Mouse (Mus musculus) right cerebral cortex, postnatal 10 days (tissue): Measurements from ENCODE around the gene Camk2g.

ENCODE experiments used
- DNase-seq, 2 experiments: peaks; one replicate each; pipeline ENCODE4 v3.0.0; 2021; ENCODE audit warnings: low spot score in 2 of 2

Camk2g gene

DNA sequence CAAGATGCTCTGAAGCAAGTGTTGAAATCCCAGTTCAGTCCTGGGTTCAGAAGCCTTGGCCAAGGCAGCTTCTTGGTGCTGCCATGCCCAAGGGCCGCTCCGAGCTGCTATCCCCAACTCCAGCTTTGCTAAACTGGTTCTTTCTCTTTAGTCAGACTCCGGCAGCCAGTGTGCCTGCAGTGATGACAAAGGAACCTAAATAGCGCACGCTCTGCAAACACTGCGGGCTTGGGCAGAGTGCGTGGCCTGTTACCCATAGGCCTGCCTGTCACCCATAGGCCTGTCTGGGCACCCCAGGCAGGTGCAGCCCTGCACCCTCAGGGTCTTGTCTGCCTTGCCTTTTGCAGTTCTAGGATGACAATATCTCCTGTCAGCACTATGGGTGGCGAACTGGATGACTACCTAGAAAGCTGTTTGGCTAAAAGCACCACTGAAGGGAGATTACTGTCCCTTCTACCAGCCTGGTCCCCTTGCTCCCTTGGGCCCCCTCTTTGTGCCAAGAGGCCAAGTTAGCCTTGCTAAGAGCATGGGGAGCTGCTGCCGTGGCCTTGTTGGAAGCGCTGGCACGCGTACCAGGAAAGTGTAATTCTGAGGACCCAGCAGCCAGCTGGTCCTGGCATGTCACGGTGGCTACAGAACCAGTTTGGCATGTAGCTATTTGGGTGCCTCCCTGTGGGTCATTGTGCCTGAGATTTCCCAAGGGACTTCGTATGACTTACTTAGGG lies 12.4 kb upstream of the Camk2g start:
- DNase-seq: no peak

DNA sequence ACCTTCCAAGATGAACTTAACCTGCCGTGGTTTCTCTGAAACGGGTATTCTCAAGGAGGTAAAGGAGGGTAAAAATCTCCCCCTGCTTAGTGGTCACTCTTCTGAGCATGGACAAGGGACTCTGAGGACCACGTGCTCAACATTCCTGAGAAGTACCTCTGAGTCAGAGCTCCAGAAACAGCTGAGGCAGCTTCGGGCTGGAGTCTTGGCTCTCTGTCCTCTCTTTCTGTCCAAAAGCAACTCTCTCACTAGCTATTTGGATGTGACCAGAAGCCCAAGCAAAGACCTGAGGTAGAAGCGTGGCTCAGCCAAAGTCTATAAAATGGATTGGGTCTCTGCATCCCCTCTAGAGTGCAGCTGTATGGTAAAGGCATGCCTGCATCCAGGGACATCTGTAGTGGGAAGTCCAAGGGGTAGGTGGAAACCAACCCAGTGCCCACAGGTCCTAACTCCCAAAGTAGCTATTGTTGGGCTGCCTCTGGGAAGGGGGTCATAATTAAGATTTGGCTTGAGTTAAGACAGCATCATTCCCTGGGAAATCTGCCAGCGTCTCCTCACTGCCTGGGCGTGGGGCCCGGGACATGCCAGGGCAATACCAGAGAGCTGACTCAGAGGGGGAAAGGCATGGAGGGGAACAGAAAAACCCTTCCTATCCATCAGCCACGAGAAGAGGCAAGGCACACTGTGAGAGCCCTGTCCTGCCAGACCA lies 11.2 kb upstream of the Camk2g start:
- DNase-seq: peak; percentile 86 to 87

DNA sequence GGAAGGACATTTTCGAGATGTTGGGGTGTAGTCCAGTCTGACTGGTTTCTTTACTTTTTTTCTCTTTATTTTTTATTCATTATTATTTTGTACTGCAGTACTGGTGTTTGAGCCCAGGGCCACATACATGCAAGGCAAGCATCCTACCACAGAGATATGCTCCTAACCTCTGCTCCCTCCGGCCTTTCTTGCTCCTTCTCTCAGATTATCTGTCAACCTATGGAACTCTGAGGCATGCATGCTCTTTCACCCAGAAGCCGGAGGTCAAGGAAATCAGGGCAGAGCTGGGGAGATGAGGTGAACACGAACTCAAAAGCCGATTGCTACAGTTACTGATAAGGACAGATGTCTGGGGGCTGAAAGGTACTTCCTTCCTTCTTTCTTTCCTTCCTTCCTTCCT lies 10.6 kb upstream of the Camk2g start:
- no peak for DNase-seq

DNA sequence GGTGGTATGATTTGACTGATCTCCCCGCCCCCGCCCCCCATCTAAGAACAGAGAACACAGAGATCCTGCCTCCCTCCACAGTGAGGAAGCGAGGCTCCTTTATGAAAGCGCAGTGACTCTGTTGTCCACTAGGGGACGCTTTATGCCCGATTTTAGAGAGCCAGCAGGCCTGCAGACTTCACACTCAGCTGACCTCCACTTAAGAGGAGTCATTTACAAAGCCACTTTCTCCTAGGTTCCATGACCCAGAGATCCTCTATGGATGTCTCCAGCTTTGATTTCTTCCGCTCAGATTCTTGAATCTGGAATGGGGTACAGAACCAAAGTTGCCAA lies 9.7 kb upstream of the Camk2g start:
- DNase-seq: peak; percentile 65 to 78

DNA sequence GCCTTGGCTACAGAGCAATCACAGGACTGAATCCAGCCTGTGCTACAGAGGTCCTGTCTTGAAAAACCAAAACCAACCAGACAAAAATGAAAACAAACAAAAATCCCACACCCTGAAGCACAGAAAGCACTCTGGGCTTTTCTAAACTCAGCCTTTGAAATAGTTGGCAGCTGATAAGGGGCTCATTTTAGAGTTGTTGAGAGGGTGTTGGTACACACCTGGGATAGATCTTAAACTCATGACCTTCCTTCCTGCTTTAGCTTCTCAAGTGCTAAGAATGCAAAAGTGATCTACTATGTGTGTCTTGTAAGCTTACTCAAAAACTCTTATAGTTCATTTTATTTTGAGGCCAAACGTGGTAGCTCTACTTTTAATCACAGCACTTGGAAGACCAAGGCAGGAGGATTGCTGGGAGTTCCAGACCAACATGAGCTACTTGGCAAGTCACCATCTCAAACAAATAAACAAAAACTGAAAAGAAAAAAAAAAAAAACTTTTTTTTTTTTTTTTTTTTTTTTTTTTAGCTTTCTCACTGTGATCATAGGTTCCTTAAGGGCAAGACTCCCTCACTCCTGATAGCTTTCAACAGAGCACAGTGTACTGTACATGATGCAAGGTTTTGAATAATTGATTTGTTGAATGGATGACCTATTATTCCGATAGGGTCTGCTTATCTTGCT lies 9.2 kb upstream of the Camk2g start:
- DNase-seq: no peak

DNA sequence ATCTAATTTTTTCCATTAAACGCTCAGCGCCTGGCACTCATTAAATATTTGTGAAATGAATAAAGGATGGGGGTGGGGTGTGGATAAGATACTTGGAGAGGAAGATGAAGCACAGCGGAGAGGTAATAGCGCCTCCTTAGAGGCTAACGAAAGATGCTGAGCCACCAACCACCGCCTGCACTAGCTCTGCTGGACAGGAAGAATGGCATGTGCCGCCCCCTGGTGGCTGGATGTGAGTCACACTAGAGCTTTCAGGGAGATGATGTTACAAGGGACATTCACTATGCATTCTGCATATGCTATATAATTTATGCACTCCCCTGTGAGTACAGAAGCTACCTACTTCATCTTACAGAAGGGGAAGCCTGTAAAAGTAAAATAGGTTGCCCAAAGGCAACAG lies 4.9 kb upstream of the Camk2g start:
- DNase-seq: peak; percentile 80 to 91

DNA sequence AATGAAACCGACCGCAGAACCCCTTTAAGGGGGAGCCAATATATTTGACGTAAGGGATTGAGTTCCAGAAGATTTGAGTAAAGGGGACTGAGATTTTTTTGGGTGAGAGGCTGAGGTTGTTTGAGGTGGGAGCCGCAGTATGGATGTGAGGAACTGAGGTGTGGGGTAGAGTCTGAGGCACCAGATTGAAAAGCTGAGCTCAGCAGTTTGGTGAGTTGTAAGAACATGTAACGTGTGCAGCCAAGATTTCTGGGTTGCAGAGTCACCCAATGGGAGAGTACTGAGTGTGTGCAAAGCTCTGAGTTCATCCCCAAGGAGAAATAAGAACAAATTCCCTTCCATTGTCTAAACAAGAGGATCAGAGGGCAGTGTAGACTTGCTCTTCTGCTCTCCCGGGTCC lies 4.4 kb upstream of the Camk2g start:
- DNase-seq: no peak

DNA sequence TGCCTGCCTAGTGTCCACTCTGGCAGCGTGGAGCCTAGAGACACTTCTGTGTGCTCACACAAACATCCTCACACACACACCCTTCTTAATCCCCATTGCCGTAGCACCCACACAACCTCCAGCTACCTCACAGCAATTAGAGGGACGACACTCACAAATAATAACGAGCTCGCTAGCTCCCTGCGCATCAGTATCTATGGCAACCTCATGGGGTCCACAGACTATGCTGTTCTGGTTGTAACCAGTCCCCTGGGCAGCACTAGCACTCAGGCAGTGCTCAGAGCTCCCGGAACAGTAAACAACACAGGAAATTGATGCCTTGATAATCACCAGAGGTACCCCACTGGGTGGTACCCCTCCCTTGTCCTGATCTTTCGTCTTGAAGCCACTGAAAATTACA lies 2.8 kb upstream of the Camk2g start:
- DNase-seq: peak in 1 of 2 experiments; percentile 51

DNA sequence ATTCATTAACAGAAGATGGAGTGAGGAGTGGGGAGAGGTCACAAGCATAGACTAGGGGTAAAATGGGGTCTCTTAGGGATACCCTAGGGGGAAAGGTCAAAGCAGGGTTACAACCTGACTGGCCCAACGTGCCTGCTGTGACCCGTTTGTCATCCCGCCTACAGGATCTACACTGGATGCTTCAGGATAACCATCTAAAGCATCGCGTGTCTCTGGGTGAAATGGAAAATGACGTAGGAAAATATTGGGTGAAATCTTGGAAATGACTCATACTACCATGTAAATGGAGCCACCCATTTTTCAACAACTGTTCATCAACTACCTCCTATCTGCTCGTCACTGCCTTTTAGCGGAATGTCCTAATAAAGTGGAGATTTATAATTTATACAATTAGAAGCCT lies 2.3 kb upstream of the Camk2g start:
- no peak for DNase-seq

DNA sequence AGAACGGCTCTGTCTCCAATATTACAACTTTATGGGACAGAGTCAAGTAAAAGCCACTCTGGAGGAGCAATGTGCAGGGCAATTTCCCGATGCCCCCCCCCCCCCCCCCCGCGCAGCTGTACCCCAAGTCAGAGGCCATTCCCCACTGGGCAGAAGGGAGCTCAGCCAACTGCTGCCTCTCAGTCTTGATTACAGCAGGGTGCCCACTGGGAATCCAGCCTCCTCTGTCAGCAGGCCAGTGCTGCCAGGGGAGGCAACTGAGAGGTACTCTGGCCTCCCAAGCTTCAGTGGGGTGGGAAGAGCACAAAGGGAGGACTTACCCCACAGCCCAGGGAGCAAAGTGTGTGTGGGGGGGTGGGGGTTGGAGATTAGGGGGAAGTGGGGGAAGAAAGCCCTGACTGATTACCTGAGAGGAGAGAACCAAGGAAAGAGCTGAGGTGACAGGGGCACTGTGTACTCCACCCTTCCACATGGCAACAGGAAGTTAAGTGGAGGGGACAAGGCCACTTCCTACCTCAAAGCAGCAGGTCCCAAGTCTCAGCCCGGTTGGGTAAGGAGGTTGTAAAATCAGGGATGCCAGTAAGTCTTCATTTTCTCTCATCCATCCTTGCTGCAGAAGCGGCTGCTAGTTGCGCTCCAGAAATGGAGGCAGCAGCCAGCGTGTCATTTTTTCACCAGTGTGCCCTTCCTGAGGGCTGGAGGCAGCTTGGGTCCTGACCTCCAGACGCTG lies 1.7 kb upstream of the Camk2g start:
- DNase-seq: peak in 1 of 2 experiments; percentile 47

DNA sequence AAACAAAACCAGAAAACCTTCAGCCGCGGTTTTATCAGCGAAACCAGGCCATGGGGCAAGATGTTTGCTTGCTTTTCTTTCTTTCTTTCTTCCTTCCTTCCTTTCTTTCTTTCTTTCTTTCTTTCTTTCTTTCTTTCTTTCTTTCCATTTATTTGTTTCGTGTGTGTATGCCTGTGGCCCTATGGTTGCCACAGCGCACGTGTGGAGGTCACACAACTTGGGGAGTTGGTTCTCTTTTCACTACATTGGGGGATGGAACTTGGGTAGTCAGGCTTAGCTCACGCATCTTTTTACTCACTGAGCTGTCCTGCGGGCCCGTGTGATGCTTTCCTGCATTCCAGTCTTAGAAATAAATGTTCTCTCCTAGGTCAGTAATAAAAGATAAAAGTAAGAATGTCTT lies 701 bp upstream of the Camk2g start:
- DNase-seq: no peak

DNA sequence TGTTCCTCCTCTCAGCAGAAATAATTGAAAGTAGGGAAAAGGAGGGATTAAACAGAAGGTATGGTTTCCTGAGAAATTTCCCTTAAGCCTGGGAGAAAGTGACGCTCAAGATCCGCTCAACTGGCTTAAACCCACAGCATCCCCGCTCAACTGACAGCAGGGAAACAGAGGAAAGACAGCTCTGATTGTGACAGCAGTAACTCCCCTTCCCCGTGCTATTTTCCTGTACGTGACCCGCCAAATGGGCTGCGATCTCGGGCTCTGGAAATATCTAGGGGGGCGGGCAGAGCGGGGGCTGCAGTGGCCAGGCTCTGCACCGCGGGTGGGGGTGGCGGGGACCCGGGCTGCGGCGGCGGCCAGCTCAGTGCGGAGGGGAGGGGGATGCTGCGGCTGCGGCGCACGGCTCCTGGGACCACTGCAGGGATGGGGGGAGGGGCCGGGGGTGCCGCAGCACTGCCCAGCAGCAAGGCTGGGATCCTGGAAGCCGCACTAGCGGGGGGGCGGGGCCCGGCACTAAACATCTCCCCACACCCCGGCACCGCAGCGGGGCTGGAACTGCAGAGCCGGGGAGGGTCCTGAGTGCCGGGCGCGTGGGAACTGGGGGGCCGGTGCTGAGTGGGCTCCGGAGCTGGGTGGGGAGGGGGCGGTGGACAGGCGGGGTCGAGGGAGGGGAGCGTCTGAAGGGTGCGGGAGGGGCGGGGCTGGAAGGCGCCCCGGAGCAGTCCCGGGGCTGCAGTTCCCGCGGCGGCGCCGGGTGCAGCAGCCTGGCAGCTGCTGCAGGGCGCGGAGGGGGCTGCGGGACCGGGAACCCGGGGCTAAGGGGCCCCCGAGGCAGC lies 748 bp downstream of the Camk2g start:
- peak; percentile 66 to 71 for DNase-seq

DNA sequence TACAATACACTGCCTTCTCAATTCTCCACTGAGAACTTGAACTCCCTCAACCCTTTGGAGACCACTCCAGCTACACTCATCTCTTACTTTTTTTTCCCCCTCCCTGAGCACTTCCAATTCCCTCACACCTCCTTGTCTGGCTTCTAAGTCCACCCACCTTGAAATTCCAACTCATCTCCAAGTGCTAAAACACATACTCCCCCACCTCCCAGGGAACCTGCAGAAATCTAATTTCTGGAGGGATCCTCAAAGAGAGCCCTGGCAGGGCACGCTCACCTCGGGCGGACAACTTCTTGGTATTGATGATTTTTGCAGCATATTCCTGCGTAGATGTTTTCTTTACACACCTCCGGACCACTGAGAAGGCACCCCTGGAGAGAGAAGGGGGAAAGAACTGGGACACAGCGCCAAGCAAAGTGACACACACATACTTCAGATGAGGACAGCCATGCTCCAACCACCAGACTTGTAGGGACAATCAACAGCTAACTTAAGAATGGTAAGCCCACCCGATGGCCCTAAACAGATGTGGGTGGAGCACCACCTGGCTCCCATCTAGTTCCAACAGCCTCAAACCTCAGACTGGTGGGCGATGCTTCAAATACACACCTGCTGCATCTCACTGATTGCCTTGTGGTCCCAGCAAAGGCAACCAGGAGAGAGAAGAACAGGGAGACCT lies 1.5 kb downstream of the Camk2g start:
- DNase-seq: peak in 1 of 2 experiments; percentile 50

DNA sequence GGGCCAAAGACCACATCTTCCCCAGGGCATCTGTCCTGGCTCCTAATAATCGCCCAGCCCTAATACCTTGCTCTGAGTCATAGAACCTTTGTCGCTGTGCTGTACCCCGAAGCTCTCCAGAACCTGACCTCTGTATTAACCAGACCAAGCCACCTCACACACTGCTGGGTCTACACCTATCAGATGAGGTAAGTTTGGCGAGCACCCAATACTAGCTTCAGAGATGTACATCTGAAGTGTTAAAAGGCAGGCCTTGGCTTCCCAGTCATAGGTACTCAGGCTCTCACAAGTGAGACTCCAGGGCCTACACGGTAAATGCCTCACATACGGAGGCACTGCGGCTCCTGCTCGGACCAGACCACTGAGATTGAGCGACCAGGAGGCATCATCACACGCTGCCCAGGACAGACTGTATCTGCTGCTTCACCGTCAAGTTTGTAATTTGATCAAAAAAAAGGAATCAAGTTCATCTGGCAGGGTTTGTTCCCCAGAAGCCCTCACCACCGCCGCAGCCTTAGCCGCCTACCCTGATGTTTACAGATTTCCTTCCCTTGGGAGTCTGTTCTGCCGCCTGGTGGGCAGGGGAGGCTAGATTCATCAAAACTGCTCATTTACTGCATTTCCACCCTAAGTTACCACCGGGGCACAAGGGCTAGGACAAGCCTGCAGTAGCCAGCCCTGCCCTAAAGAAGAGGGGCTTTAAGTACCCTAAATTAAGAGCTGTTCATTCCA lies 2.2 kb downstream of the Camk2g start:
- DNase-seq: peak in 1 of 2 experiments; percentile 53

DNA sequence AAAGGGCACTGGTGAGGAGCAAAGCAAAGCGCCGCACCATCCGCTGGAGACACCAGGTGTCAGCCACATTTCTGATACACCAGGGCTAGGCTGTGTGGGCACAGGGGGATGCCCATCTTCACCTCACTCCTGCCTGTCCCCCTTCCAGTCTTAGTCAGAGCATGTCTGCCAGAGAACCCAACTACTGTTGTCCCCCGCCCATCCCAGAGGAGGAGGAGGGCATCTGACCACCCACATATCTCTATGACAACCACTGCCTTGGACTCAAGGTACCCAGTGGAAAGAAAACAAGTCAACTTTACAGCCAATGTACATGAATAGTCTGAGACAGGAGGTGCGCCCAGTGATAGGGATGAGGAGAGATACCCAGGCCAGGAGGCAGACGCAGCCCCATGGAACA lies 2.9 kb downstream of the Camk2g start:
- no peak for DNase-seq

DNA sequence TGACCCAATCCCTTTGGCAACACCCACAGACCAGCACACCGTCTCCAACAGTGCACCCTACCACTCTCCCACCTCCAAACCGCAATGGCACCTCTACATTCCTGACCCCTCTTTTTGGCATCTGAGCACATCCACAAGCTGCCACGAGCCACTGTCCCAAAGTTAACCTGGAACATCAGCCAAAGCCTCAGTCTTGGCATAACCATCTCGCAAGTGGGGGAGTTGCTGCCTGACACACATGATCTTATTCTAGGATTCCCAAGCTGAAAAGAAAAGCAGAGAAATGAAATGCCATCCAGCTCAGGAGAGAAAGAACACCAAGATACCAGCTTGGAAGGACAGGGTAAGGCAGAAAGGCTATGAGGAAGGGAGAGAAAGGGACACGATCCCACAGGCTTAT lies 3.4 kb downstream of the Camk2g start:
- DNase-seq: no peak

DNA sequence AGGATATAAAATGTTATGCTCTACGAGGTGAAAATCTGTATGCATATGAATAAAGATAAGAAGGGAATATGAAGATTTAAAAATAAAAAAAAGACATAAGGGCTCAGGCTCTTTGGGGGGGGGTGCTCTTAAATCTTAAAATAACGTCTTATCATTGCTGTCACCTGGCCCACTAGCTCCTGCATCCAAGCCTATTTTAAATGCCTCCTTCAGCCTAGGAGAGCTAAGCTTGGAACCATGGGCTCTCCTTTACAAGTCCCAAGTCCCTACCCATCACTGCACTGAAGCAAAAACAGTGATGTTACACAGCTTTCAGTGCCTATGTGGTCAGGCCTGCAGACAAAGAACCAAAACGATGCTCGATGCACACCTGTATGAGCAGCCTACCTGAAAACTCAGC lies 4.3 kb downstream of the Camk2g start:
- no peak for DNase-seq

DNA sequence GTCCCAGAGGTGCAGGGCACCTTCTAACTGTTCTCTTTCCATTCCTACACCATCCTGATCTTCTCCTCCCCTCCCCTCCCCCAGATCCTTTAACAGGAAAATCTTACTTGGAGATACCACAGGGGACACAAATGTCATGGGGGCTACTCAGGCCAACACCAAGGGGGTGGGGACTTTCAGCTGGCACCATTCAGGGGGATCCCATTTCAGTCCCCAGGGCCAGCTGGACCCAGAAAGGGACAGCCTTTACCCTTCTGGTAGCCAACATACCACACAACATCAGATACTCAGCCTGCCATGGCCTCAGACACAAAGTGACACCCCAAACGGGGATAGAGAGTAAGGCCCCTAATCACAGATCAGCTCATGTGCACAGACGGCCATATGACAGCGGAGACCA lies 5.7 kb downstream of the Camk2g start:
- DNase-seq: no peak

DNA sequence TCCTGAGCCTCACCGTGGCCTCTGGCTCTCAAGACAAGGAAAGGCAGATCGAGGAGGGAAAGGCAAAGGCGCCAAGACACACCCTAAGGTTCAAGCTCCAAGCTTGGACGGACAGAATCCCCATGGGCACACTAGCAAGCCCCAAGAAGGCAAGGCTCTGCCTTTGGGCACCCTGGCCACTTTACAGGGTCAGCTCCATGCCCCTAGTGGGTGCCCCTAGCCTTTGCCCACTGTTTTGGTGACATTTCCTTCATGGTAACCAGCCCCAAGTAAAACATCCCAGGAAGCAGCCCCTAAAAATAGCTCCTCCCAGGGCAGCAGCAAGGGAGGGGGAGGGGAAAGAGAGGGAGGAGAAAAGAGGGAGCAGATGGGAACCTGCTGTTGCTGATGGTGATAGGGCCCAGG lies 7.3 kb downstream of the Camk2g start:
- DNase-seq: peak in 1 of 2 experiments; percentile 46

DNA sequence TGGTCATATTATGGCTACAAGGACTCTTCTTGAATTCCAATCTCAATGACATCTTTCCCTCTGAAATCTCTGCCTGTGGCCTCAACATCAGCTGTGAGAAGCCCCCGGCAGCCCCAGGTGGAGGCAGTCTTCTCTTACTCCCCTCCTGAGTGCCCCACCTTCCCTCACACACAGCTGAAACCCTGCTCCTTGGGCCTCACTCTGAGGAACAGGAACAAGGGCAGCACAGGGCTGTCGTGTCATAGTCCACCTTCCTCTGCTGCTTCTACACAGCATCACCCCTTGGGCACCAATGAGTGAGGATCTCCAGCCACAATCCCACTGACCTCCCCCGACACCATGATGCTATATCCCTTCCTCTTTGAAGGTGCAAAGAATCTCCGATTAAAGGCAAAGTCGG lies 7.9 kb downstream of the Camk2g start:
- DNase-seq: no peak
